Mouse (Mus musculus) spleen, adult 2 months (tissue): ENCODE measurements around the gene Zfp42.

Source experiments
- CTCF ChIP-seq: fragments of 200-500 bp; IDR thresholded peaks from 2 replicates; pipeline ENCODE4 v1.5.1; 2011; ENCODE audit warnings: mild to moderate bottlenecking, inconsistent platforms; ENCODE audit not compliant: insufficient read depth, insufficient read length, insufficient replicate concordance; ENCODE audit errors: extremely low read depth
- POLR2A ChIP-seq: fragments of 200-500 bp; IDR thresholded peaks from 2 replicates; pipeline ENCODE4 v1.6.1; 2011; ENCODE audit warnings: low read depth, low read length, inconsistent platforms

DNA sequence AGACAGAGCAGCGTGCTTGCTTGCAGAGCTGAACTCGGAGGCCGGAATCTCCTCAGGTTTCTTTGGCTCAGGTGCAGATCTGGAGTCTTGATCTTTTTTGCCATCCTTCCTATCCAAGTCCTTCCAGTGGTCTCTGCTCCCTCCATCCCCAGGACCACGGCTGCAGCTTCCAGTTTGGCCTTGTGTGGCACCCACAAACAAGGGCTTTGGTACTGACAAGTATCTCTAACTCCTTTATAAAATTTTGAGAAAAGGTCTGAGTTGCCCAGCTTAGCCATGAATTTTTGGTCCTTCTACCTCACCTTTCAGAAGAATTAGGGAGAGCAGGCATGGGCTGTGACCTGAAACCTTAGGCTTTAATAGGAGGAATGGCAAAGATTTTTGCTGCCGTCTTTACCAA is 17.0 kb downstream of the Zfp42 start:
- TF ChIP-seq POLR2A (no peak), CTCF (no peak)
